Mouse (Mus musculus): ENCODE results near the gene Insl6. TPM values are rescaled to one million over a fixed set of nuclear protein-coding genes. Genes with fewer than 3 reads are reported as not detected.

Gene Insl6
- polyA plus RNA-seq, 1 experiment from 2014 or later: 4.2 TPM

DNA sequence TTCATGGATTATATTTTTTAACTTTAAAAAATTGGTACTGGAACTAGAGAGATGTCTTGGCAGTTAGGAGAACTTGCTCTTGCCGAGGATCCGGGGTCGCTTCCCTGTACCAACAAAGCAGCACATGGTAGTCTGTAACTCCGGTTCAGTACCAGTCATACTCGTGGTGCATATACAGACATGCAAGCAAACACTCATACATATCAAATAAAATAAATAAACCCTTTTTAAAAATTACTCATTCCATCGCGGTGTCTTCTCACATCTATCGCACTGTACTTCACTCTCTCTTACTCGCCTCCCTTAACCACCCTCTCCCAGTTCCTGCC is 660 bp upstream of the Insl6 start:
- H3K9ac ChIP-seq: no peak overlapping the region

GRCm38 (mm10) chr19:29323416-29324049 is 1.6 kb downstream of the Insl6 start:
- 65% methylated on average over 8 of the region's 8 CpGs for WGBS
- no peak overlapping the region for H3K4me3 ChIP-seq
- H3K4me1 ChIP-seq (replicated peaks): 0 out of 2 replicates have a peak, but pooled peaks cover 3% of the 10 kb centered on the region
- no peak overlapping the region for H3K27ac ChIP-seq (ENCODE audit: poor library complexity, severe bottlenecking)
- no peak for ATAC-seq (ENCODE audit: insufficient number of reproducible peaks, low FRiP score)
- no peaks in the 10 kb centered on the region for H3K9me3 ChIP-seq (replicated peaks)
- no peak overlapping the region for H3K9ac ChIP-seq
- H3K27me3 ChIP-seq (replicated peaks): 0 out of 2 replicates have a peak, but pooled peaks cover 5% of the 10 kb centered on the region
- no peak overlapping the region for H3K4me2 ChIP-seq
- no peaks in the 10 kb centered on the region for H3K36me3 ChIP-seq

More for the DNA sequence above, 660 bp upstream of the Insl6 start:
- no peaks in the 10 kb centered on the region for H3K9me3 ChIP-seq (replicated peaks)
- 0 out of 2 replicates have a peak, but pooled peaks cover 5% of the 10 kb centered on the region for H3K27me3 ChIP-seq (replicated peaks)
- H3K4me2 ChIP-seq: peak overlapping the region; percentile 91
- WGBS: 58% methylated on average over 9 of the region's 9 CpGs
- ATAC-seq (ENCODE audit: insufficient number of reproducible peaks, low FRiP score): no peak
- H3K27ac ChIP-seq (ENCODE audit: poor library complexity, severe bottlenecking): no peak overlapping the region
- H3K4me3 ChIP-seq: peak overlapping the region; percentile 55; the same call in 1 of the 2 replicates
- H3K36me3 ChIP-seq: no peaks in the 10 kb centered on the region
- 0 out of 2 replicates have a peak, but pooled peaks cover 3% of the 10 kb centered on the region for H3K4me1 ChIP-seq (replicated peaks)

DNA sequence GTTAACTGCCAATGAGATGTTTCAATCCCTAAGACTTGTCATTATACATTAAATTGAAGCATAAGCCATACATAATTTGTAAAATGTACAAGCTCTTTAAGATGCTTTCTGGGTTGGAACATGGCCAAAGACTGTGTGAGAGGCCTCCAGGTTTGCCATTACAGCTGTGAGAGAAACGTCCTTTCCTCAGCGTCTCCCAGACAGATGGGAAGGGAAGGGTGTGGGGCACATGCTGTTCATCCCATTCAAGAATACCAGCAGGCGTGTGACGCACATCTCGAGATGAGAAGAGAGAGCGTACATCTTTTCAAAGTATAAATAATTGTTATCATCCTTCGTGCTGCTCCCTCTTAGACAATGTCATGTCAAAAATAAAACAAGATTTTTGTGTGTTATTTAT is 12.5 kb downstream of the Insl6 start:
- H3K27ac ChIP-seq (ENCODE audit: poor library complexity, severe bottlenecking): no peak overlapping the region
- H3K4me1 ChIP-seq (replicated peaks): no peaks in the 10 kb centered on the region
- no peak overlapping the region for H3K4me2 ChIP-seq
- H3K9me3 ChIP-seq (replicated peaks): peaks cover 6% of the 10 kb centered on the region; the same call in 1 of the 2 replicates
- ATAC-seq (ENCODE audit: insufficient number of reproducible peaks, low FRiP score): no peak
- 77% methylated on average over 7 of the region's 7 CpGs for WGBS
- no peaks in the 10 kb centered on the region for H3K27me3 ChIP-seq (replicated peaks)
- H3K4me3 ChIP-seq: no peak overlapping the region
- peaks cover 40% of the 10 kb centered on the region for H3K36me3 ChIP-seq
- H3K9ac ChIP-seq: no peak overlapping the region

DNA sequence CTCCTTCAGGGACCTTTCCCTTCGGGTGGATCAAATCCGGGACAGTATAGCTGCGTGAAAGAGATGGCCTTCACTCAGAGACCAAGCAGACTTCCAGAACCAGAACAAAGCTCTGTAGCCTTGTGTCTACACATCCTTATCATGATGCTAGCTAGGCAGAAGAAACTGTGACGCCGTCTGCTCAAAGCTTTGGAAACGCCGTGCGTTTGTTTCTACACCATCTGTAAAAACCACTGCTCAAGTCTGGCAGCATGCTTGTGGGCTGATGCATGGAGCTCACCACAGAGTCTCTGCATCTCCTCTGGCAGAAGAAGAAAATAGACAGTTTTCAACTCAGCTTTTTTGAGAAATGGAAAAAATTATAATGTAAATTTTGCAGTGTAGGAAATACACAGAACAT is 13.4 kb downstream of the Insl6 start:
- ATAC-seq (ENCODE audit: insufficient number of reproducible peaks, low FRiP score): no peak

GRCm38 (mm10) chr19:29308832-29309231 is 16.3 kb downstream of the Insl6 start:
- H3K9ac ChIP-seq: no peak overlapping the region
- no peaks in the 10 kb centered on the region for H3K9me3 ChIP-seq (replicated peaks)
- H3K4me1 ChIP-seq (replicated peaks): no peaks in the 10 kb centered on the region
- H3K4me2 ChIP-seq: no peak overlapping the region
- no peak for ATAC-seq (ENCODE audit: insufficient number of reproducible peaks, low FRiP score)
- H3K36me3 ChIP-seq: peaks cover 43% of the 10 kb centered on the region
- no peak overlapping the region for H3K27ac ChIP-seq (ENCODE audit: poor library complexity, severe bottlenecking)
- no peak overlapping the region for H3K4me3 ChIP-seq
- H3K27me3 ChIP-seq (replicated peaks): no peaks in the 10 kb centered on the region

More for the DNA sequence above, 13.4 kb downstream of the Insl6 start:
- no peak overlapping the region for H3K4me3 ChIP-seq
- no peak overlapping the region for H3K27ac ChIP-seq (ENCODE audit: poor library complexity, severe bottlenecking)
- peaks cover 6% of the 10 kb centered on the region; the same call in 1 of the 2 replicates for H3K9me3 ChIP-seq (replicated peaks)
- no peaks in the 10 kb centered on the region for H3K27me3 ChIP-seq (replicated peaks)
- no peak overlapping the region for H3K4me2 ChIP-seq
- 91% methylated on average over 8 of the region's 8 CpGs for WGBS
- H3K36me3 ChIP-seq: peaks cover 40% of the 10 kb centered on the region
- no peak overlapping the region for H3K9ac ChIP-seq
- no peaks in the 10 kb centered on the region for H3K4me1 ChIP-seq (replicated peaks)

DNA sequence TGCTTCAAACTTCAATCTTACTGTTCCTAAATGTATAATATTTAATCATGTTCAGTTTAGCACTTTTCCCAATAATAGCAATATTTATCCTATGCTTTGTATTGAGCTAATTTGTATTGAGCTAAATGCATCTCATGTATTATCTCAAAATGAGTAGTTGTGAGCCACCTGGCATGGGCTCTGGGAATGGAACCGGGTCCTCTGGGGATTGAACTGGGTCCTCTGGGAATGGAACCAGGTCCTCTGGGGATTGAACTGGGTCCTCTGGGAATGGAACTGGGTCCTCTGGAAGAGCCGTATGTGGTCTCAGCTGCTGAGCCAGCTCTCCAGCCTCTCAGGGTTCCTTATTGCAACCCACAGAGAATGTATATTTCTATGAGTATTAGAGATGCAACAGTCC is 23.0 kb downstream of the Insl6 start:
- no peak overlapping the region for H3K27ac ChIP-seq (ENCODE audit: poor library complexity, severe bottlenecking)
- H3K36me3 ChIP-seq: peaks cover 42% of the 10 kb centered on the region
- no peak overlapping the region for H3K9ac ChIP-seq
- H3K4me1 ChIP-seq (replicated peaks): no peaks in the 10 kb centered on the region
- H3K4me2 ChIP-seq: no peak overlapping the region
- H3K27me3 ChIP-seq (replicated peaks): no peaks in the 10 kb centered on the region
- no peaks in the 10 kb centered on the region for H3K9me3 ChIP-seq (replicated peaks)
- WGBS: 93% methylated on average over 2 of the region's 2 CpGs
- no peak for ATAC-seq (ENCODE audit: insufficient number of reproducible peaks, low FRiP score)
- H3K4me3 ChIP-seq: no peak overlapping the region

GRCm38 (mm10) chr19:29300919-29301318 is 24.2 kb downstream of the Insl6 start:
- 88% methylated on average over 13 of the region's 13 CpGs for WGBS
- H3K36me3 ChIP-seq: peaks cover 44% of the 10 kb centered on the region
- H3K9ac ChIP-seq: no peak overlapping the region
- H3K9me3 ChIP-seq (replicated peaks): no peaks in the 10 kb centered on the region
- no peaks in the 10 kb centered on the region for H3K4me1 ChIP-seq (replicated peaks)
- H3K4me2 ChIP-seq: no peak overlapping the region
- ATAC-seq (ENCODE audit: insufficient number of reproducible peaks, low FRiP score): no peak
- no peak overlapping the region for H3K27ac ChIP-seq (ENCODE audit: poor library complexity, severe bottlenecking)
- no peak overlapping the region for H3K4me3 ChIP-seq
- no peaks in the 10 kb centered on the region for H3K27me3 ChIP-seq (replicated peaks)

DNA sequence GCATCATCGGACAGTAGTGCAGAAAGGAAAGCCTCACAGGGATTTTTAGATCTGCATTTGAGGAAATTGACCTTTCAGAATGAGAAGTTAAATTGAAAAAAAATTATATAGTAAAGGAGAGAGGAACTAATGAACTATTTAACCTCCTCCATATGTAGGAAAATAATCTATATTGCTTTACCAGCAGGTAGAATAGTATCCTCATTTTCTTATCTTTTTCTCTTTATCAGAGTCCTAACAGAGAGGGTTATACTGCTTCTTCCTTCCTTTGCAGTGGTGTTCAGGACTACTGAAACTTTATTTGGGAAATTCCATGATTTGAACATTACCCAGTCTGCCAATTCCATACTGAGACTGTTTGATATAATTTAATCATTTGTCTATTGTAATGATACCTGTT is 27.8 kb downstream of the Insl6 start:
- H3K4me2 ChIP-seq: no peak overlapping the region
- H3K36me3 ChIP-seq: peaks cover 40% of the 10 kb centered on the region
- H3K4me1 ChIP-seq (replicated peaks): peaks cover 4% of the 10 kb centered on the region
- H3K27ac ChIP-seq (ENCODE audit: poor library complexity, severe bottlenecking): no peak overlapping the region
- no peak overlapping the region for H3K9ac ChIP-seq
- H3K4me3 ChIP-seq: no peak overlapping the region
- no peak for ATAC-seq (ENCODE audit: insufficient number of reproducible peaks, low FRiP score)
- H3K27me3 ChIP-seq (replicated peaks): no peaks in the 10 kb centered on the region
- 90% methylated on average over 1 of the region's 1 CpGs for WGBS
- no peaks in the 10 kb centered on the region for H3K9me3 ChIP-seq (replicated peaks)

- Histone ChIP-seq H3K36me3 (peaks cover 45% of the 10 kb centered on the region), H3K27me3 (replicated peaks) (no peaks in the 10 kb centered on the region), H3K4me2 (no peak overlapping the region), H3K4me1 (replicated peaks) (peaks cover 7% of the 10 kb centered on the region), H3K4me3 (no peak overlapping the region), H3K9me3 (replicated peaks) (no peaks in the 10 kb centered on the region), H3K27ac (ENCODE audit: poor library complexity, severe bottlenecking) (no peak overlapping the region), H3K9ac (no peak overlapping the region)
- no peak for ATAC-seq (ENCODE audit: insufficient number of reproducible peaks, low FRiP score)
Measured at GRCm38 (mm10) chr19:29296166-29296565, 29.0 kb downstream of the Insl6 start.

- ATAC-seq (ENCODE audit: insufficient number of reproducible peaks, low FRiP score): no peak
- Histone ChIP-seq H3K36me3 (peaks cover 39% of the 10 kb centered on the region), H3K27me3 (replicated peaks) (no peaks in the 10 kb centered on the region)
Measured at GRCm38 (mm10) chr19:29294756-29295155, 30.4 kb downstream of the Insl6 start.

GRCm38 (mm10) chr19:29292546-29292945 is 32.6 kb downstream of the Insl6 start:
- WGBS: 56% methylated on average over 4 of the region's 4 CpGs
- no peak for ATAC-seq (ENCODE audit: insufficient number of reproducible peaks, low FRiP score)

More at GRCm38 (mm10) chr19:29294756-29295155, 30.4 kb downstream of the Insl6 start:
- no peak overlapping the region for H3K27ac ChIP-seq (ENCODE audit: poor library complexity, severe bottlenecking)
- H3K4me2 ChIP-seq: no peak overlapping the region
- no peak overlapping the region for H3K4me3 ChIP-seq
- 61% methylated on average over 2 of the region's 2 CpGs for WGBS
- H3K9me3 ChIP-seq (replicated peaks): no peaks in the 10 kb centered on the region
- H3K9ac ChIP-seq: no peak overlapping the region
- peaks cover 7% of the 10 kb centered on the region for H3K4me1 ChIP-seq (replicated peaks)

GRCm38 (mm10) chr19:29291532-29291931 is 33.6 kb downstream of the Insl6 start:
- Histone ChIP-seq H3K27me3 (replicated peaks) (no peaks in the 10 kb centered on the region), H3K36me3 (peaks cover 36% of the 10 kb centered on the region), H3K4me3 (no peak overlapping the region), H3K9ac (no peak overlapping the region), H3K27ac (ENCODE audit: poor library complexity, severe bottlenecking) (no peak overlapping the region), H3K4me2 (no peak overlapping the region), H3K4me1 (replicated peaks) (peaks cover 7% of the 10 kb centered on the region), H3K9me3 (replicated peaks) (no peaks in the 10 kb centered on the region)
- WGBS: 86% methylated on average over 14 of the region's 14 CpGs
- no peak for ATAC-seq (ENCODE audit: insufficient number of reproducible peaks, low FRiP score)

More at GRCm38 (mm10) chr19:29292546-29292945, 32.6 kb downstream of the Insl6 start:
- no peak overlapping the region for H3K4me2 ChIP-seq
- no peak overlapping the region for H3K4me3 ChIP-seq
- H3K9ac ChIP-seq: no peak overlapping the region
- peaks cover 40% of the 10 kb centered on the region for H3K36me3 ChIP-seq
- H3K4me1 ChIP-seq (replicated peaks): peaks cover 7% of the 10 kb centered on the region
- H3K9me3 ChIP-seq (replicated peaks): no peaks in the 10 kb centered on the region
- no peak overlapping the region for H3K27ac ChIP-seq (ENCODE audit: poor library complexity, severe bottlenecking)
- H3K27me3 ChIP-seq (replicated peaks): no peaks in the 10 kb centered on the region
